Mouse (Mus musculus) Muller cell, postnatal 12 days (primary cell): ENCODE measurements around the gene Icam5.
"Not testable (repeated sequence)": the region's sequence is repeated elsewhere in the genome, so short reads cannot be mapped to it uniquely, and the experiment has no call there.

Source experiments
- DNase-seq: peaks from one replicate; pipeline ENCODE4 v3.0.0-alpha.2; 2015; ENCODE audit errors: inconsistent ontology term

Icam5 gene

DNA sequence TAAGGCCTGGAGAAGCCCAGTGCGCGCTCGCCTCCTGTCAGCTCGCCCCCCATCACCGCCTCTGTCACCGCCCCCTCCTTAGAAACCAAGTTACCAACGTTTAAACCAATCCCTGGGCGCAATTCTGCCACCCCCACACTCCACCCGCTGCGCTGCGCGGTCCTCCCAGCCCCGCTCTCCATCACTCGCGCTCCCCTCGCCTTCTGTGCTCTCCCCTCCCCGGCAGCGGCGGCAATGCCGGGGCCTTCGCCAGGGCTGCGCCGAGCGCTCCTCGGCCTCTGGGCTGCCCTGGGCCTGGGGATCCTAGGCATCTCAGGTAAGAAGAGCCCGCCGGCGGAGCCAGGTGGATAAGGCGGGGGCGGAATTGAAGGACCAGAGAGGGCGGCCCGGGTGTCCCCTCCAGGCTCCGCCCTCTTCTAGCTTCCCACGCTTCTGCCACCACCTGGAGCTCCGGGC, at the start of gene Icam5:
Gene Icam5 (plus strand): TSS at position 178 of the 456 bp plus-strand sequence.
- peak; percentile 59 for DNase-seq

DNA sequence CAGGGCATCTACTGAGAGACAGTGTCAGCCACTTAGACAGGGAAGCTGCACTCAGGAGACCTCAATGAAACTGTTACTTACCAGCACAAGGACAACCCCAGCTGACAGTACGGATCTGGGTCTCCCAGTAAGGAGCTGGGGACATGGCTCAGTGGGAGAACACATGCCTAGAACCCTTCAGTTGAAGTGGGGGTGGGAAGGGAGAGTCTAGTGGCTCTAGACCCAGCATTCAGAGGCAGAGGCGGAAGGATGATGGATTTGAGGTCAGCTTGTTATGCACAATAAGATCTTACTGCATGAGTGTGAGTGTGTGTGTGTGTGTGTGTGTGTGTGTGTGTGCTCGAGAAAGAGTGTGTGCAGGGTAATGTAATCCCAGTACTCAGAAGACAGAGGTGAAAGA, 49.7 kb upstream of the Icam5 start:
- no peak for DNase-seq

DNA sequence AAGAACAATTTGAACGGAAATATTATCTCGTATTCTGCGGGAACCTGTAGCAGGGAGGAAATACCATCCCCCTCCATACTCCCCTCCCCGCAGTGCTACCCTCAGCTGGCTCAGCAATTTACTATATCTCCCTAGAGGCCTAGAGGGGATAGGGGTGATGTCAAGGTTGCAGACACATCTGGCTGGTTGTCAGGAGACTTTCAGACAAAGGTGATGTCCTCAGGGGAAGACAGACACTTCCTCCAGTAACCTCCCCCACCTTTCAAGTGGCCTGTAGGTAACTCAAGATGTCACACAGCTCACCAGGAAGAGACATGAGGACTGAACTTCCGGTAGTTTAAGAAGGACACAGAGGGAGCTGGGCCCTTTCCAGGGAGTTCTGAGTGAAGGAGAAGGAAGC, 48.7 kb upstream of the Icam5 start:
- DNase-seq: no peak

DNA sequence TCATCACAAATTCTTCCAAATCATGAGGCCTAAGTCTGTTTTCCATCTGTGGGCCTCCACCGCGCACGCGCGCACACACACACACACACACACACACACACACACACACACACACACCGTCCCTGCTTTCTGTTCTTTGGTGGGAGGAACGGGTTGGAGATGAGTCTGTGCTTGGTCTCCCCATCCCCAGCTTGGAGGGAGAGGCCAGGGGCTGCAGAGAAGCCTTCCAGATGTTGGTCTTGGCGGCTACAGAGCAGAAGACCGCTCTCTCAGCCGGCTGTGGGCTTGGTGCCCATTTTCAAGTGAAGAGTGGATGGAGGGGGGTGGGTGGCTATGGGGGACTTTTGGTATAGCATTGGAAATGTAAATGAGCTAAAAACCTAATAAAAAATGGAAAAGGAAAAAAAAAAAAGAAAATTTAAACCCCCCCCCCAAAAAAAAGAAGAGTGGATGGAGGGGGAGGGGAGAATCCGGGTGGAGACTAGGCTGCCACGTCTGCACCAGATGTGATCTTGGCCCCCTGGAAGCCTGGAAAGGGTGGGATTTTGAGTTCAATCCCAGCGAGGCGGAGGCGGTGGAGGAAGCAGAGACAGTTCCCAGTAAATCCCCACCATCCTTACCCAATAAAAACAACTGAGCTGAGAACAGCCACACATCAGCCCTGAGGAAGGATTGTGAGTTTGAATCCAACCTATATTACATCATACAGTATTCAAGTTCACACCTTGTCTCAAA, 44.8 kb upstream of the Icam5 start:
- no peak for DNase-seq

DNA sequence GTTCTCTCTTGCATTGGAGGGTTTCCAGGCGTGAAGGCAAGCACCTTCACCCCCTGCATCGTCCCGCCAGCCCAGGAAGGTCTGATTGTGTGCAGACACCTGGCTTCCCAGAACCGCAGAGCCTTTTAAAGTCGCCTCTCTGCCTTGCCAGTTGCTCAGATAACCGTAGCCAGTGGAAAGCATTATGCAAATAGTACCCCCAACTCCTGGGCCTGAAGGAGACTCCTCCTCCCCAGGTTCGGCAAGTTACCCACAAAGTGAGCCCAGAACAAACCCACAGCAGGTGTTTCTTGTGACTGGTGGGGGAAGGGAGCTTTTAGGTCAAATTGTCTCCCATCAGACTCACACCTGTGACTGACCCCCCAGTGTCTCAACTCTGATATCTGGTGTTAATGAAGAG, 43.9 kb upstream of the Icam5 start:
- no peak for DNase-seq

DNA sequence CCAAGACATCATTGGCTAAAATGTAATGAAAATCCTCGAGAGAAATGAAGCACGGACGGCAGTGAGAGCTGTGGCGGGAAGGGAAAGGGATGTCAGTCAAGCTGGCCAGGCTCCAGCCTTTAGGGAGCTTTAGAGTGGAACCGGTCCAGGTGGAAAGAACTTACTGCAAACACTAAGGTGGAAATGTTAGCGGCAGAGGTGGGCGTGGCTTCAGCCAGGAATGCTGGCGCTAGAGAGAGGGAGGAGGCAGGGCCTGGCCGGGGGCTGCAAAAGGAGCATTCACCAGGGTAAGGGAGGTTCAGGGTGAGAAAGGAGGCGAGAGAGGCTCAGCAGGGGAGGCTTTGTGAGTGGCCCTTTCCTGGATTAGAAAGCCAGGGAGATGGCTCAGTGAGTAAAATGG, 41.0 kb upstream of the Icam5 start:
- DNase-seq: no peak

DNA sequence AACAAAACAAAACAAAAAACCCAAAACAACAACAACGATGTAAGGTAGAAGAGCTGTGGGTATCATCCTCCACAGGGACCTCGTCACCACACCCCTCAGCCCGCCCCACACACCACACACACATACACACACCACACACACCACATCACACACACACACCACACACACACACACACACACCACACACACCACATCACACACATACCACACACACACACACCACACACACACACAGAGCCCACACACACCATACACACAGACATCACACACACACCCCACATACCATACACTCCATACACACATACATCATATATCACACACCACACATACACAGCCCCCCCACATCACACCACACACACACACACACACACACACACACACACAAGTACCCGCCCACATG, 40.3 kb upstream of the Icam5 start:
- DNase-seq: no peak

DNA sequence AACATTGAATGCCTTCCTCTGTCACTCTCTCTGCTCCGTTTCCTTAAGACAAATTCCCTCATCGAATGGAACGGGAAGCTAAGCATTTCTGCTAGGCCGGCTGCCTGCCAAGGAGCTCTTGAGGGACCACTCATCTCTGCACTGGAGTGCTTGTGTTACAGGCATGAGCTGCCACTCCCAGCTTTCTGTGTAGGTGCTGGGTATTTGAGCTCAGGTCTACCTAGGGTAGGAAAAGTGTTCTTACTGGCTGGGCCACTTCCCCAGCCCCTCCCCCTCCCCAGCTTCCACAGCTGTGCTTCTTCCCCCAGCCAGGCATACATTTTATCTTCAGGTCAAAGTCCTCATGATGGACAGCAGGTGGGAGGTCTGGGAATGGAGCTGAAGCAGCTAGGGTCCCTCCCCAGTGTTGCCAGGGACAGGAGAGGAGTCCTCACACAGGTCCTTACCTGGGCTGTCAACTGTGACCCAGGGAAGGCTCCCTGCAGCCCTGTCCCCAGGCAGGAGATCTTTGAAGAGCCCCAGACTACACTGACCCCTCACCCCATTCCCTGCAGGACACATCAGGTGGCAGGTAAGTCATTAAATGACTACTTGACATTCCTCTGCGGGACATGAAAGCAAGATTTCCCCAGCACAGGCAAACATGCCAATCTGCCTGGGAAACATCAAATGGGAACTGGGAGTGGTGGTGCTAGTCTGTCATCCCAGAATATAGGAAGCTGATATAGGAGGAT, 38.5 kb upstream of the Icam5 start:
- no peak for DNase-seq

DNA sequence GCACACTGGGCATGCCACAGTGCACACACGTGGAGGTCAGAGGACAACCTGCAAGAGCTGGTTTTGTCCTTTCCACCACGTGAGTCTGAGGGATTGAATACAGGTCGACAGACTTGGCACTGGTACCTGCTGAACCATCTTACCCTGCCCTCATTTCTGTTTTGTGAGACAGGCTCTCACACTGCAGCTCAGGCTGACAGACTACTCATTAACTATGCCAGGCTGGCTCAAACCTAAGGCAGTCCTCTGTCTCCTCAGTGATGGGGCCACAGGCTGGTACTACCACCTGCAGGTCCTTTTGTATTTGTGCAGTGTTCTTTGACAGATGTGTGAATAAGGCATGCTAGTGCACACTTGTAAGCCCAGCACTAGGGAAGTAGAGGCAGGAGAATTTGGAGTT, 36.8 kb upstream of the Icam5 start:
- DNase-seq: no peak

DNA sequence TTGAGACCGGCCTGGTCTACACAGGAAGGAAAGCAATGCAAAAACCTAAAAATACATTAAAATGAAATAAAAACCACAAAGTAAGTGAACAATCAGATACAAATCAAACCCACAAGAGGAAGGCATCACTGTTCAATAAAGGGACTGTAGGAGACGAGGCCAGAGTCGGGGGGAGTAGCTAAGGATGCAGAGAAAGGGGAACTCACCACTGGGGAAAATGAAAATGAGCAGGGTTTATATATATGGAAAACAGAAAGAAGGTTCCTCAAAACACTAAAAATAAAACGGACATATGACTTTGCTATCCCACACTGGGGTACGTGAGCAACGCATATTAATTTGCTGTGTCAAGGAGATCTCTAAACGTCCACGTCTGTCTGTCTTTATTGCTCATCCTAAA, 34.8 kb upstream of the Icam5 start:
- no peak for DNase-seq

DNA sequence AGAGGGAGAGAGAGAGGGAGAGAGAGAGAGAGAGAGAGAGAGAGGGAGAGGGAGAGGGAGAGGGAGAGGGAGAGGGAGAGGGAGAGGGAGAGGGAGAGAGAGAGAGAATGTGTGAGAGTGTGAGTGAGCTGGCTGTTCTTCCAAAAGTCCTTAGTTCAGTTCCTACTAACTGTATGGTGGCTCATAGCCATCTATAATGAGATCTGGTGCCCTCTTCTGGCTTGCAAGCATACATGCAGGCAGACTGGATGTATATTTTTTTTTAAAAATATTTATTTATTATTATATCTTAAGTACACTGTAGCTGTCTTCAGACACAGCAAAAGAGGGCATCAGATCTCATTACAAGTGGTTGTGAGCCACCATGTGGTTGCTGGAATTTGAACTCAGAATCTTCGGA, 33.5 kb upstream of the Icam5 start:
- not testable (repeated sequence) for DNase-seq

DNA sequence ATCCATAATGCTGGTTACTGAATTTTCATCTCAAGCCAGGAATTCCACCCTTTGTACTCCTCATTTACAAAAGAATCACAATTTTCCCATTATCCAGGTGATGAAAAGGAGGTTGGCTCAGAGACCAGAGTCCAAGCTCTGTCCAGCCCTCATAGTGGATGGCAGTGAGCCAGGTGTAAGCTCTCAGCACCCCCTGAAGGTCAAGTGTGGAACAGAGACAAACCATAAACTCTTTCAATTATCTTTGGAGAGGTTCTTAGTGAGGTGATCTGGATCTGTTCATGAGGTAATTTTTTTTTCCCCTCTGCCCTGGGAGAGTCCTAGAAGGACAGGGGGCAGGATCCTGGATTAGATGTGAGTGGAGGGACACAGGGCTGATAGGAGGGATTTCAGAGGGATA, 31.1 kb upstream of the Icam5 start:
- DNase-seq: peak; percentile 29

DNA sequence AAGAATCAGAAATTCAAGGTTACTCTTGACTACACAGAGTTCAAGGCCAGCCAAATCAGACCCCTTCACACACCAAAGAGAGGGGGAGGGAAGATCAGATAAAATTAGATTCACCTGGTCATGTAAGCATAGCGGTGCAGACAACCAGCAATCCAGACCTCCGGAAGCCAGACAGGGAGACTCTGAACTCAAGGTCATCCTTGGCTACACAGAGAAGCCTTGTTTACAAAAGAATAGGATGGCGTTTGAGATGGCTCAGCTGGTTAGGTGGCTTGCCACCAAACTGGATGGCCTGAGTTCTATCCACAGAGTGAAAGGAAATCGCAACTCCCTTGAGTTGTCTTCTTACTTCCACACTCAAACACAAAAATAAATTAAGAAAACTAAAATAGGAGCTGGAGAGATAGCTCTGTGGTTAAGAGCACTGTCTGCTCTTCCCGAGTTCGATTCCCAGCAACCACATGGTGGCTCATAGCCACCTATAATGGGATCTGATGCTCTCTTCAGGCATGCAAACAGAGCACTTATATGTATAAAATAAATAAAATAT, 30.1 kb upstream of the Icam5 start:
- no peak for DNase-seq

DNA sequence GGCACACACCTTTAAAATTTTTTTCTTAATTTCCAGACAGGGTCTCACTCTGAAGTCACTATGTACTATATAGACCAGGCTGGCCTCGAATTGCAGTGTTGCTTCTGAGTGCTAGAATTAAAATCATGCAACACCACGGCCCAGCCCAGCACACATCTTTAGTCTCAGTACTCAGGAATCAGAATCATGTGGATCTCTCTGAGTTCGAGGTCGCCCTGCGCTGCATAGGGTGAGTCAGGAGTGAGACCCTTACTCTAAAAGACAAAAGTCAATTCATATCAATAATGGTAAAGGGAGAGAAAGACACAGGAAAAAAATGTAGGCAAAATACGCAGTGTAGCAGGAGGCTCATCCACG, 29.6 kb upstream of the Icam5 start:
- no peak for DNase-seq

DNA sequence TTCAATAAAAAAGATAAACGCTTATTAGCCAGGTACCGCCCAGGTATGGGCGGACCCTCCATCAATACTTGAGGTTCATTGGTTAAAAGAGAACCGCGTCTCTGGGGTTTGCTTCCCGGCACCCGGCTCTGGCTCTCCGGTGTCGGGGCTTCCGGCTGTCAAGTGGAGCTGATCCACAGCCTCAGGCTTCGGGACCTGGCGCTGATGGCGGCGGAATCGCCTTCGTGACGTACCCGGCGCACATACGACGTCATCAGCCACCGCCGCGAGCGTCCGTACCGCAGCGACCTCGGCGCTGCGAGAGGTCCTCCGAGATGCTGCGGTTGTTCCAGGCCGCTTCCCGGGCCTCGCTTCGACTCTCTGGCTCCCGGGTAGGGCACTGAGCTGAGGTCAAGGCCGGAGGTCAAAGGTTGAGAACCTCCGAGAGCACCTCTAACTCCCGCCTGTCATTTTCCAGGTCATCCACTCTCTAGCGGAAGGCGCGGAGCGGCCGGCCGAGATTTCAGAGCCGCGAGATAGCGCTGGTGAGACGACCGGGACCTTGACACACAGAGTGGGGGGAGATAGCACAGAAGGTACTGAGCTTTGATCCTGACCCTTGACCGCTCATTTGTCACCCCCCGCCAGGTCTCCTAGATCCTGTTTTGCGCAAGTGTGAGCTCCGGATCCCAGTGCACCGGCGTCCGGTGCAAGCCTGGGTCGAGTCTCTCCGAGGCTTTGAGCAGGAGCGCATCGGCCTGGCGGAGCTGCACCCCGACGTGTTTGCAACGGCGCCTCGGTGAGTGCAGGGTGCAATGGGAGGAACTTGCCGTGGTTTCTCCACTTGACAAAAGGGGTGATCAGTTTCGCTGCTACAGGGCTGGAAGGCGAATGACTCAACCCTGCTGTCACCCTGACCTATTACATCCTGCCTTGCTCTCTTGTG, 29.0 kb upstream of the Icam5 start, which contains the start of gene Mrpl4:
Gene Mrpl4 (plus strand): TSS at position 112 of the 925 bp plus-strand sequence.
- DNase-seq: peak; percentile 86

DNA sequence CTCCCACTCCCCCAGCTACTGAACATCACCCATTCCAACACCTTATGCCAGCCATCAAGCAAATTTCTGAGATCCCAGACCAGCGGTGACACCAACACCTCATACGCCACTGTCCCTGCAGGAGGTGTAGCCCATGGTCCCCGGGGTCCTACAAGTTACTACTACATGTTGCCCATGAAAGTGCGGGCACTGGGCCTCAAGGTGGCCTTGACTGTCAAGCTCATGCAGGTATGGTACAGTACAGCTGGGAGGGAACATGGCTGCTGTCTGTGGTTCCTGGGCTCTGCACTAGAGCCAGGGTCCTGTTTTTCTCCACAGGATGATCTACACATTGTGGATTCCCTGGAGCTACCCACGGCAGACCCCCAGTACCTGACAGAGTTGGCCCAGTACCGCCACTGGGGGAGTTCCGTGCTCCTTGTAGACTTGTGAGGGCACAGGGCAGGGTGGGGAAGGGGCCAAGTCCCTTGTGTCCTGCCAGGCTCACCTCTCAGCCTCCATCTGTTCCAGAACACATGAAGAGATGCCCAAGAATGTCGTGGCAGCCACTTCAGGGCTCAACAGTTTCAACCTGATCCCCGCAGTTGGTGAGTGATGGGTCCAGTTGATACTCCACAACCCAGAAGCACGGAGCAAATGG, 24.4 kb upstream of the Icam5 start:
- no peak for DNase-seq

DNA sequence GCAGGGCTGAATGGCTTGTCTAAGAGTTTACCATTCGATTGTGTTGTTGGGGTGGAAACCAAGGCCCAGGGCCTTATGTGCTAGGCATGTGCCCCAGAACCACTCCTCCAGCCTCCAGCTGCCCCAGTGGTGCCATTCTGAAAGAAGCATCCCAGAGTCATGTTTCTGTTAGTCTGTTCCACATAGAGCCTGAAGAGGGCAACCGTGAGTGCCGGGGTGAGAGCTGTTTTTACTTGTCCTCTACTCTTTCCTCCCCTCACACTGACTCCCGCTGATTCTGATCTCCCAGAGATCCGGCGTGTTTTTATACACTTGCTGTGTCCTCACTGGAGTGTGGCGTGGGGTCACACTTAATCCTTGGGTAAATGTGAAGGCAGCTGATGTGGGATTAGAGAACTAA, 23.9 kb upstream of the Icam5 start:
- DNase-seq: no peak

DNA sequence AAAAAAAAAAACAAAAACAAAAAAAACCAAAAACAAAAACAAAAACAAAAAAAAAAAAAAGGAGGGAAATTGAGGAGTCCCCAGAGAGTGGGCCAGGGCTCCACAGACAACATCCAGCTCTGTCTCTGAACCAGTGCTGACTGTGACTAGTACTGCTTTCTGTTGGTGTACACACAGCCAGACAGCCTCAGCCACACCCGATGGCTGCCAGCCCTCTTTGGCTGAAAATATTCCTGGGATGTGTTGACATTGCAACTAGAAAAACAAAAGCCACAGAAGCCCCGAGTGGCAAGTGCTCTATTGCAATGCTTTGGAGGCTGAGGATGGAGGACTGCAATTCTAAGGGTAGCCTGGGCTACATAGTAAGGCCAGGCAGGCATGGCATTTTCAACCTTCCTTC, 21.5 kb upstream of the Icam5 start:
- DNase-seq: no peak

DNA sequence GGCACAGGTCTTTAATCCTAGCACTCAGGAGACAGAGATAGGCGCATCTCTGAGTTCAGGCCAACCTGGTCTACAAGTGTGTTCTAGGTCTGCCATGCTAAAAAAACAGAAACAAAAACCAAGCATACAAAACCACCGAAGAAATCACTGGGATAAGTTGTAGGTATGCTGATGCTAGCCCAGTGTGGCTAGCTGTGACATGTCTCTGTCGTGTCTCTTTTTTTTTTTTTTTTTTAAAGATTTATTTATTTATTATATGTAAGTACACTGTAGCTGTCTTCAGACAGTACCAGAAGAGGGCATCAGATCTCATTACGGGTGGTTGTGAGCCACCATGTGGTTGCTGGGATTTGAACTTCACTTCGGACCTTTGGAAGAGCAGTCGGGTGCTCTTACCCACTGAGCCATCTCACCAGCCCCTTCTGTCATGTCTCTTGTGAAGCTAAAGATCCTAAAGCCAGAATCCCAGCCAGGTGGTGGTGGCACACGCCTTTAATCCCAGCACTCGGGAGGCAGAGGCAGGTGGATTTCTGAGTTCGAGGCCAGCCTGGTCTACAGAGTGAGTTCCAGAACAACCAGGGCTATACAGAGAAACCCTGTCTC, 20.8 kb upstream of the Icam5 start:
- DNase-seq: not testable (repeated sequence)

DNA sequence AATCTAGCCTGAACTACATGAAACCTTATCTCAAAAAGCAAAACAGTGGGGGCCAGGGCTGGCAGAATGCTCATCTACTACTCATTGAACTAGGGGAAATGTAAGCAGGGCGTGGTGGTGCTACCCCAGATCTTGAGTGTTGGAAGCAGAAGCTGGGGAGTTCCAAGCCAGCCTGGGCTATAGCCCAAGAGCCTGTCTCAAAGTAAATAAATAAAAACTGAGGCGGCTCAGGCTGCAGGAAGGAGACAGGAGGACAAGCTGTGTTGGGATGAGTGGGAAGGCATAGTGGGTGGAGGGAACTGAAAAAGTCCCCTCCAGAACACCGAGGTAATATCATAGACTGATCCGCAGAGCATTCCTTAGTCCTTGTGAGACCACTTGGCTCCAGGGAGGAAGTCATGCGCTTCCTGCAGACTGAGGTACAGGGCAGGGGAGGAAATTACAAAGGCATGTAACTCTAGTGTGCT, 20.0 kb upstream of the Icam5 start:
- no peak for DNase-seq

DNA sequence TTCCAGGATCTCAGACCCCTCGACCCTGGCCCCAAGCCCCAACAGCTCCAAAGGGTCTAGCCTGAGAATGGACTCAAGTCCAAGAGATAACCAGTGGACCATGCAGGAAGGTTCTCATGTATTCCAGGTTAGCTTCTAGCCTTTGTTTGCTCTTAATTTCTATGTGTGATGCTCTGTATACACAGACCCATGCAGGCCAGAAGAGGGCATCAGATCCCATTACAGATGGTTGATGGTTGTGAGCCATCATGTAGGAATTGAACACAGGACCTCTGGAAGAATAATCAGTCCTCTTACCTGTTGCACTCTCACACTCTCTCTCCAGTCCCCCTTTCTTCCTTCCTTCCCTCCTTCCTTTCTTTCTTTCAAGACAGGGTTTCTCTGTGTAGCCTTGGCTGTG, 19.5 kb upstream of the Icam5 start:
- DNase-seq: no peak
